Mouse (Mus musculus) hindlimb bud, embryonic 11.5 days (tissue): ENCODE results near the gene Hmx2.

Experiments
- DNase-seq: peaks from one replicate; pipeline ENCODE4 v3.0.0-alpha.2; 2012; ENCODE audit warnings: low read depth, low spot score; ENCODE audit errors: extremely low spot score

The Hmx2 gene

DNA sequence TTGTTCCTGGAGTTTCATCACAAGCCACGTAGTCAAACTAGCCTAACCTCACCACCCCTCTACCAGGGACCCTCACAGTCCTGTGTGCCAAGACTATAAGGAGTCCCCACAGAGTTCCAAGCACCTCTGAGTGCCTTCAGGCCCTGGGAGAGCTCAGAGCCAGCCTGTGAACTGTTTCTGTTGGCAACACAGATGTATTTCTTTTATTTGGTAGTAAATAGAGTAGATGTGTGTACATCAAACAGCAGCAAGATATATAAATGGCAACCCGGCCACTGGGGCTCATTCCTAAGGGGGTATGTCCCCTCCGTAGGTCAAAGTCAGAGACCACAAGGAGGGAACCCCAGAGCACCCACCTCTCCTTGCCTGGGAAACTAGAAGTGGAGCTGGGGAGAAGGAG is at the start of gene Hmx2:
TSS of gene Hmx2 (plus strand) at position 301 of the 400 bp plus-strand sequence.
- no peak for DNase-seq

DNA sequence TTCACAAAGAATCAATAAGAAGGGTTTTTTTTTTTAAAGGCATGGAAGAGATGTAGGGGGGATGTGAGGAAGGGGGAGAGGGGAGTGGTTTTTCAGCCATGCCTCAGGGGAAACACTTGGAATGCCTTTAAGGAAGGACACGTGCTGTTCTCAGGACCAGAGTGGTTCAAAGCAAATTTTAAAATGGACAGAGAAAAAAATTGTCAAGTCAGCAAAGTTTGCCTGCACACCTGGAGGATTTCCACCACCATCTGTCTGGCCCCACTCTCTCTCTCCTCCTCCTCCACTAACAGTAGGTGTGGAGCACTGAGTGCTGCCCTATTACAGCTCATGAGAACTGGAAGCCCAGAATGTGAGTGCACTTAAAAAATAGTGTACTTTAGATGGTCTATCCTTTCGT is 44.8 kb upstream of the Hmx2 start:
- no peak for DNase-seq

DNA sequence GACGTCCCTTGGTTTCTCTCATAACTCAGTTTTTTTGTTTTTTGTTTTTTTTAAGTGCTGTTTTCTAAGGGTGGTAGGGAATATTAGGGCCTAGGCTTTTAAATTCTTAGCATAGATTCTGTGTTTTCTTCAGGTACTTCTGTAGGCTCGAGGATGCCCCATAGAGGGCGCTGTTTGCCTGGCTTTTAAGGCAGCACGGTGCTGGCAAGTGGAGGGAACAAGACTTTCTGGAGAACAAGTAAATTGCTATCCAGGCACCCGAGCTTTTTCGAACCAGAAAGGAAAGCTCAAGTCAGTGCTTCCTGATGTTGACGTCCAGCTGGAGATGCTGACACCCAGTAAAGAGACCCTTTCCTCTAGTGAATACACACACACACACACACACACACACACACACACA is 8.6 kb upstream of the Hmx2 start:
- DNase-seq = no peak

DNA sequence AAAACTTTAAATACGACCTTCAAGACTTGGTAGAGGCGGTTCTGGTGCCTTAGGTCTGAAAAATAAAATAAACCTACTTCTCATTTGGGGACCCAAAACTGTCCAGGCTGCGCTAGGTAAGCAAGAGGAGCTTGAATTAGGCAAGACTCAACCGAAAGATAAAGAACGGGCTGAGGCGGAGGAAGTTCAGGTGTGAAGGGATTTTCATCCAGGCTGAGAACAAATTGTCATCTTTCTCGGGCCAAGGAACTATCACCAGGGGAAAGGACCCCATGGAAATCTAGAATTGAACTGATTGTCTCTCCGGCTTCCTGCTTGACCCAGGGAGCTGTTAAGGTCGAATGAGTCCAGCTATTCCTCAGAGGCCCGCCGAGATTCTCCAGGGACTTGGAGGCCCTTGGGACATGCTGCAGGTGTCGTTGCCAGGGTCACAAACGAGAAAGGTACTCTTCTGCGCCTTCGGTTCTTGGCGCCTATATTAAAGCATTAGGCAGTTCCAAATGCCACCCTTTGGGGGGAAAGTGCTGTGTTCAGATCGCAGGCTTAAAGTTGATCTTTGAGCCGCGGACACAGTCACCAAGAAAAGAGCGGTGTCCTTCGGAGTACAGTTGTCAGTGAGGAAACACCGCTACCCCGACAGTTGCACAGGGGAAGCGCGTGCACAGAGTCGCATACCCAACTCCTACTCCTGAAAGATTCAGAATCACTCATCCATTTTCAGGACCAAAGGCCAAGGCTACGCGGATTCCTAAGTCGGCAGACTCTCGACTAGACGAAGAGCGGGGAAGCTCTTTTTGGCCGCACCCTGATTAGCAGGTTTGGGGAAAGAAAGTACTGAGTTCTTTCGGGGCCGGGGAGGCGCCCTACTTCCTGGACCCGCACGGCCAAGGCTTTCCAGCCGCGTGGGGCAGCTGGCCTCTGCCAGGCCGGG is 7.1 kb upstream of the Hmx2 start:
- DNase-seq = no peak

DNA sequence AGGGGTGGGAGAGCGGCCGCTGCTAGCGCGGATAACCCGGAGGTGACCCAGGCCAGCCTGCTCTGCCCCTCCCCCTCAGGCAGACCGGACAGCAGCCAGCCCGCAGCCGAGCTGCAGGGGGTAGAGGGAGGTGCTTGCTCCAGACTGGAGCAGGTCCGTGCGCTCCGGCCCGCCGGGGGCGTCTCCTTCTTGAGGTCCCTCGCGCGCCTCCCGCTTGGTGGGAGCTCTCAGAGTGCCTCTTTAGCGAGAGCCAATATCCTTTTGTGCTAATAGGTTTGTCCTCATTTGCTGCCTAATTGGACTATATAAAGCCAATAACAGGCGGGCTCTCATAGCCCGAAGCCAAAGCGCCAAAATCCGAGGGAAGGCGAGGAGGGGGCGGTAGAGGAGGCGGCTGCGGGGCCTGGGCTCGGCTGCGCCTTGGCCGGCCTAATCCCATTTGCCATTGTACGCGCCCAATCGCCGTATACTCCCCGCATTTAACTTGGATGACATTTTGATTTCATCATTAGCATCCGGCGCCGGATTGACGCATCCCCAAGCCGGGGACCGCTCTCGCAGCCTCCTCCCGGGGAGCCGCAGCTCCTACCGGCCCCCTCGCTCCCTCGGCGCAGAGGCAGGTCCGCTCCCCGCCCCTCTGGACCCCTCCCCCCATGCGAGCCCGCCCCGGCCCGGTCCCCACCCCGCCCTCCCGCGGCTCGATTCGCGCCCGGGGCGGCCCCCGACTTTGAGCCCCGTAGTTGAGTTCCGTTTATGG is 6.3 kb upstream of the Hmx2 start, which contains the start of gene Hmx3:
TSS of gene Hmx3 (plus strand) at position 753 of the 757 bp plus-strand sequence.
- no peak for DNase-seq

DNA sequence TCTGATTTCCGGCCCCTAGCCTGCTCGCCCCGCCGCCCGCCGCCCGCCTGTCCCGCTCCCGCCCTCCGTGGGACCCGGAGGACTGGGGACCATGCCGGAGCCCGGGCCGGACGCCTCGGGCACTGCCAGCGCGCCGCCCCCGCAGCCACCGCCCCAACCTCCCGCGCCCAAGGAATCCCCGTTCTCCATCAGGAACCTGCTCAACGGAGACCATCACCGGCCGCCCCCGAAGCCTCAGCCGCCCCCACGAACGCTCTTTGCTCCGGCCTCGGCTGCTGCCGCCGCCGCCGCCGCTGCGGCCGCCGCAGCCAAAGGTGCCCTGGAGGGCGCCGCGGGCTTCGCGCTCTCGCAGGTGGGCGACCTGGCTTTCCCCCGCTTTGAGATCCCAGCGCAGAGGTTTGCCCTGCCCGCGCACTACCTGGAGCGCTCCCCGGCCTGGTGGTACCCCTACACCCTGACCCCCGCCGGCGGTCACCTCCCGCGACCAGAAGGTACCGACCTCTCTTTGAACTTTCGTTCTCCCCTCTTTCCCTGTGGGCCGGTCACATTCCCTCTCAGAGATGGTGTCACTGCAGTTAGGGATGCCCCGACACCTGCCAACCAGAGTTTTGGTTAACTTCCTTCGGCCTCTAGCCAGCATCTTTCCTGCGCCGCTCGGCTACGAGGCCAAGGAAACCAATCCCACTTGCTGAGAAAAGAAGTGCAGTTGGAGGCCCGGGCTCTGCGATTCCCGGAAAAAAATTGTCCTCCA is 5.5 kb upstream of the Hmx2 start:
- no peak for DNase-seq

DNA sequence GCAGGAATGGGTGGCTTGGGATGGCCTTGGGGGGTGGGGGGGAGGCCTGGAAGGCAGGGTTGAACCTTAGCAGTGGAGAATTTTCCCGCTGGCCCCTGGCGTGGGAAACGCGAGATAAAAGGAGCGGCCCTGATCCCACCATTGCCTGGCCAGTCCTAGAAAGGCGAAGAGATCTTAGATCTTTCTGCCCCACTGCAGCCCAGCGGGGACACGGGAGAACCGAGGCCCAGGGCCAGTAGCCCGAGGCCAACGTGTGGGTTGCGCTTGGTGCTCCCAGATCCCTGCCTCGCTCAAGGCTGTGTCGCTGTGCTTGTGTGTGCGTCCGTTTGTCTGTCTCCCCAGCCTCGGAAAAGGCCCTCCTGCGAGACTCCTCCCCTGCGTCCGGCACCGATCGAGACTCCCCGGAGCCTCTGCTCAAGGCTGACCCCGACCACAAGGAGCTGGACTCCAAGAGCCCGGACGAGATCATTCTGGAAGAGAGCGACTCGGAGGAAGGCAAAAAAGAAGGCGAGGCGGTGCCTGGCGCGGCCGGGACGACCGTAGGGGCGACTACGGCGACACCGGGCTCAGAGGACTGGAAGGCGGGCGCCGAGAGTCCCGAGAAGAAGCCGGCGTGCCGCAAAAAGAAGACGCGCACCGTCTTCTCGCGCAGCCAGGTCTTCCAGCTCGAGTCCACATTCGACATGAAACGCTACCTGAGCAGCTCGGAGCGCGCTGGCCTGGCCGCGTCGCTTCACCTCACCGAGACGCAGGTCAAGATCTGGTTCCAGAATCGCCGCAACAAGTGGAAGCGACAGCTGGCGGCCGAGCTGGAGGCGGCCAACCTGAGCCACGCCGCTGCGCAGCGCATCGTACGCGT is 4.7 kb upstream of the Hmx2 start:
- no peak for DNase-seq

DNA sequence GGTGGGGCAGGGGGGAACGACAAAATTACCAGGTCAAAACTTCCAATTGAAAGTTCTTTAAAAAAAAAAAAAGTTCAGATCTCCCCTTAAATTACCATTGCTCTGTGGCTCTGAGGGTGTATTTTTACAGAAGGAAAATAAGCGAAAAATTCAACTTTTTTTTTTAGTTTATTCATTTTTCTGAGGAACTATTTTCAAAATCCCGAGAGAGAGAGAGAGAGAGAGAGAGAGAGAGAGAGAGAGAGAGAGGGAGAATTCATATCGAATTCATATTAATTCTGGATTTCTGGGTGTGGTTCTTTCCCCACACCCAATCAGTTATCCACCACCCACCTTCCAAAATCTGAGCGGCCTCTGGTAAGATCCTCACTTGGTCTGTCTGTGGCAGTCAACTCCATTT is 3.7 kb upstream of the Hmx2 start:
- no peak for DNase-seq

DNA sequence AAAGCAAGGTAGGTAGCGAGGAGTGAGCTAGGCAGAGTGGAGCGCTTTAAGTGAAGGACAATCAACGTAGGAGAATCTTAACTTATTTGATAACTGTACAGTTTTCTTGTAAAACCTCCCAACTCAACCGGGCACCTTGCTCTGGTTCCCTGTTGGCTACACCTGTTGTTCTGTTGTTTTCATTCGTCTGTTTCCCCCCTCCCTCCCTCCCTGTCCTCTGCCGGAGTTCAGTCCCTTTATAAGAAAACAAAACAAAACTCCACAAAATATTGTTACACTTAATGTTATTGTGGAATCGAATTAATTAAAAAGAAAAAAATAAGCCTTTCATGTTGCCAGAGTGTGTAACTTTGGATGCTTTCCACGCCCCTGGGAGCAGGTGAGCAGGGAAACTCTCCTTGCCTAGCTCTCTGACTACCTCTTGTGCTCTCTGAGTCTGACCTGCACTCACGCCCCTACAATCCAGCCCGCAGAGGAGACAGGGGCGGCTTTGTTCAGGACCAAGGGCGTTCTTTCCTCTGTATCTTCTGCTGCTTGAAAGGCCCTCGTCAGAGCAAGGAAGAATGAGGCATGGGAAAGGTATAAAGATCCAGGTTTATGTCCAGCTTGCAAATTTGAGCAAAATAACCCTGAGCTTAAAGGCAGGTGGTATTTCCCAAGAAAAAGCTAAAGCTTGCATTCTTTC is 2.7 kb upstream of the Hmx2 start:
- no peak for DNase-seq

DNA sequence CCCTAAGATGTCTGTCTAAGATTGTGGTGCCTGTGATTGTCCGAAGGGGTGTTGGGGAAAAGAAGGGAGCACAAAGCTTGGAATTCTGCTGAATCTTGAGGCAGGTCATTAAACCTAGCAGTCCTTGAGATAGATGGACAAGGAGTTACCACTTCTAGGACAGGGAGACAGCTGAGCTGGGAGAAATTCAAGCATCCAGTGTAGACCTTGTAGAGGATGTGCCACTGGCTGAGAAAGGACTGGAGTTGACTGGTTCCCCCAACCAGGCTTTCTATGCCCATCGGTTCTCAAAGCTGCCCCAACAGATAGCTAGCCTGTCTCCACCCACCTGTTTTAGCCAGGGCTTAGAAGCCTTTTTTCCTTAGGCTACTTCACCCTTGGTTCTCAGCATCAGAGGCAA is 2.1 kb upstream of the Hmx2 start:
- no peak for DNase-seq

DNA sequence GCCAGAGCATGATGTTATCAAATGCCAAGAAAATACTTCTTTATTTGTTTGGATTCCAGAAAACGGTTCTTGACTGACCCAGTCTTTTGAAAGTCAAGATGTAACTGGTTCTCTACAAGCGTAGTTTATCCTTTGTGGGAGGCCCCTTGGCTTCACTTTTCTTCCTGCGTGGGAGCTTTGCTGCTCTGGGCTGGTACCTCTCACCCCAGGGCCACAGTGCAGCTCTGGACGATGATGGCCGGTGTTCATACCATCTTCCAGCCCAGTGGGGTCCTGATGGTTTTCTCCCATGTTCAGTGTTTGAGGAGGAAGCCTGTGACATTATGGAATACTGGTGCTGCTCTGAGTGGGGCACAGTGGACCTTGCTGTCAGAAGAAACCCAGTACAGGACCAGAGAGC is 1.1 kb upstream of the Hmx2 start:
- no peak for DNase-seq

DNA sequence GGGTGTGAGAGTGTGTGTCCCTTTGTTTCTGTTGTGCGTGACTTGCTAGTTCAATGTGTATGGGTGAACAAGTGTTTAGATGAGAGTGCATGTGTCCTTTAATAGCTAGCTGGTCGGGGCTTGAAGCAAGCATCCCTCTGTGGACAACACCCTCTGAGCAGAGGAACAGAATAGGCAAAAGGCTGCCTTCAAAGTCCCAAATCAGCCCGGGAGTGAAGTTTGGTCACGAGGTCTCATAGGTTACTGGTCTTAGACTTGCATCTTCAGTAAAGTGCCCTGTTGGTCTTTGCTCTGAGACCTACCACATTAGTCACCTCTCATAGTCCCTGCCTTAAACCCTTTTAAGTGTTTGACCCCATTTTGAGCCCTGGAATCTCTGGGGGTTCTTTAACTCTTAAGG is 2.9 kb downstream of the Hmx2 start:
- no peak for DNase-seq

DNA sequence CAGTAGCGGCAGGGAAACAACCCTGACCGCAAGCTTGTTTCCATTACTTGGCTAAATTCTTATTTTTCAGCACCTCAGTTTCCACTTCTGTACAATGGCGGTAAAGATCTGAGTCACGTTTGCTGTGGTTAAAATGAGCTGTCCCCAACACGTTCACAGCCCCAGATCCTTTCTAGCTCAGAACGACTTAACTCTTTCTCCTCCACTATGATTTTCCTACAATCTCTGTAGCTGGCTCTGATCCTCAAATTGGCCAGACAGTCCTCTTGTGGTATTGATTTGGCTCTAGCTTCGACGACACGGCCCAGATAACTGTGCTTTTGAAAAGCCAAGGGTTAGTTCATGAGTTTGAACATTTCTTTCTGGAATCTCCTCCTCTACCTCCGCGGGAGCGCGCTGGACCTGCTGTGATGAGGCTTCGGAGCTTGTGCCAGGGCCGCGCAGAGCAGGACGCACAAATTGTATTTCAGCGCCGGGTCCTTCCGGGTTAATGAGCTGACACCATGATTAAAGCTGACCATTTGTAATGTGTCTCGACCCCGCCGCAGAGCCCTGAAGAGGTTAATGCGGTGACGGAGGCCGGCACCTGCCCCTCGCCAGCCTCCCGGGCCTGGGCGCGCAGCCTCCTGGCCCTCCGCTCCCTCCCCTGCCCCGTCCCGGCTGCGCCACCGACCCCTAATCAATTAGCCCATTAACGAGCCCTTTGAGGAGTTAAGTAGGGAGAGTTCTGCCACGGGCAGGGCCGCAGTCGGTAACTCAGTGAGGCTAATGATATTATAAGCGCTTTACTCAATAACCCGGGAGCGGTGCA is 3.6 kb downstream of the Hmx2 start:
- DNase-seq = no peak

DNA sequence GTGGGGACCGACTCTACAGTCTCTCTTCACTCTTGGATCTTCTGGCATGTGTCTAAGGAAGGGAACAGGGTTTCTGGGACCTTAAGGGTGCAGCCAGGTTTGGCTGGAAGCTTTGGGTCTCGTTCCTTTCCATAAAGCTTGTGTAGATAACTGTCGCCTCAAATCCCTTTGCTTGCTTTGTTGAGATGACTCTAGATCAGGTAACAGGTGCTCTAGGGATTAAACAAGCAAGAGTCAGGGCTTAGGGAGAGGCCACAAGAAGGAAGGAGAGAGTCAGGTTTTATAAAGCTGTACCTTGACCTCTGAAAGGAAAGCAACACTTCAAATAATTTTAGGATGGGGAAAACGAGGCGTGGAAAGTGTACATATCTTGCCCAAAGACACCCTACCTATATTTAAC is 4.2 kb downstream of the Hmx2 start:
- no peak for DNase-seq

DNA sequence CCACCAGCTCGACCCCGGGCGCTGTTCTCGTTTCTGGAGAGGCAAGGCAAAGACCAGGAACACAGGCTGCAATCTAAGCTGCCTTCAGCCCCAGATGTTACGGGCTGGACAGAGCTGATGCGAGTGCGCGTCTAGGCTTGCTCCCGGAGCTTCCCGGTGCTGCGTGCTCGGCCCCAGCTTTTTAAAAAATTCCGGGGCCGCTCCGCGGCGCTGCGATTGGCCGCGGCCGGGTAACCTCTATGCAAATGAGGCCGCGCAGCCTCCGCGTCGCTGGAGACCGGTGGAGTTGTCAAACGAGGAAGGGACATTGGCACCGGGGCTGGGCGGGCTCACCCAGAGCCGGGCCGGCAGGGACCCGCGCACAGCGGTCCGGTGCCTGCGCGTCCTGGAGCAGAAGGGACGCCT is 5.2 kb downstream of the Hmx2 start:
- no peak for DNase-seq

DNA sequence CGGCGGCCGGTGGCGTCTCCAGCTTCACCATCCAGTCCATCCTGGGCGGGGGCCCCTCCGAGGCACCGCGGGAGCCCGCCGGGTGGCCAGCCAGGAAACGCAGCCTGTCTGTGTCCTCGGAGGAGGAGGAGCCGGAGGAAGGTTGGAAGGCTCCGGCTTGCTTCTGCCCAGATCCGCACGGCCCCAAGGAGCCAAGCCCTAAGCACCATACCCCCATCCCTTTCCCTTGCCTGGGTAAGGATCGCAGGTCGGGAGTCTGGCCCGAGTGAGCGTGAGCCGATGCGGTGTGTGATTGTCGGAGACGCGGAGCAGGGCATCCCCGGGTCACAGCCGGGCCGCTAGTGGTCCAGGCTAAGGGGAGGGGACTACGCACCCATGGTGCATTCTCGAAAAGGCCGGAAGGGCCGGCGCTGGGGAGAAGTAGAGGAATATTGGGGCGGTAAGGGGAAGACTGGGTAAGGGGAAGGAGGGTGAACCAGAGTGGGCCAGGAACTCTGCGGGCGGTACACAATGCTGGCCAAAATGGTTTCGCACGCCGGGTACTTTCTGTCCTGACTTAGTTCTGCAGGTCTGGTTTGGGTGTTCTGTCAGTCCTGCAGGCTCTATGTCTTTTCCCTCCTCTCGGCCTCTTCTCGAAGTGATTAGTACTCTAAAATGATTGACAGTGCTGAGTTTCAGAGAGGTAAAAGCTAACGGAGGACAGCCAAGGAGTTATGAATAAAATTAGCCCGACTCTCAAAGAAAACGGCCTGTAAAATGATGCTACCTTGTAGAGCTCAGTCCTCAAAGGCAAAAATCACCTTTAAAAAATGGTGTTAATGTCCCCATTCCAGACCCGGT is 6.0 kb downstream of the Hmx2 start:
- no peak for DNase-seq

DNA sequence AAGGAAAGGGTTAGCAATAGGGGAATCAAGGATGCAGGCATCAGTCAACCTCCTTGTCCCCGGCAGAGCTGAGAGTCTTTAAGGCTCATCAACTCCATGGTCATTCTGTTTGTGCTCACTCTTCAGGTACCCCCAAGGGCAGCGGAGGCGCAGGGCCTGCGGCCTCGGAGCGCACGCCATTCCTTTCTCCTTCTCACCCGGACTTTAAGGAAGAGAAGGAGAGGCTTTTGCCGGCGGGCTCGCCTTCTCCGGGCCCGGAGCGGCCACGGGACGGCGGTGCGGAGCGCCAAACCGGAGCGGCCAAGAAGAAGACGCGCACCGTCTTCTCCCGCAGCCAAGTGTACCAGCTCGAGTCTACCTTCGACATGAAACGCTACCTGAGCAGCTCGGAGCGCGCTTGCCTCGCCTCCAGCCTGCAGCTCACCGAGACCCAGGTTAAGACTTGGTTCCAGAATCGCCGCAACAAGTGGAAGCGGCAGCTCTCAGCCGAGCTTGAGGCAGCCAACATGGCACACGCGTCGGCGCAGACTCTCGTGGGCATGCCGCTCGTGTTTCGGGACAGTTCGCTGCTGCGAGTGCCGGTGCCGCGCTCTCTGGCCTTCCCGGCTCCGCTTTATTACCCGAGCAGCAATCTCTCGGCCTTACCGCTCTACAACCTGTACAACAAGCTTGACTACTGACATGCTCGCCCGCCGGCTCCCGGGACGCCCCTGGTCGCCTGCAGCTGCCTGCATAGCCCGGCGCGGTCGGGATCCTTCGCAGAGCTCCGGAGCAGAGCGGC is 6.9 kb downstream of the Hmx2 start:
- DNase-seq = no peak
